Mouse (Mus musculus): Measurements from ENCODE around the gene Pla2g1b.
"Not testable (repeated sequence)": the region's sequence is repeated elsewhere in the genome, so short reads cannot be mapped to it uniquely, and the experiment has no call there.

DNA sequence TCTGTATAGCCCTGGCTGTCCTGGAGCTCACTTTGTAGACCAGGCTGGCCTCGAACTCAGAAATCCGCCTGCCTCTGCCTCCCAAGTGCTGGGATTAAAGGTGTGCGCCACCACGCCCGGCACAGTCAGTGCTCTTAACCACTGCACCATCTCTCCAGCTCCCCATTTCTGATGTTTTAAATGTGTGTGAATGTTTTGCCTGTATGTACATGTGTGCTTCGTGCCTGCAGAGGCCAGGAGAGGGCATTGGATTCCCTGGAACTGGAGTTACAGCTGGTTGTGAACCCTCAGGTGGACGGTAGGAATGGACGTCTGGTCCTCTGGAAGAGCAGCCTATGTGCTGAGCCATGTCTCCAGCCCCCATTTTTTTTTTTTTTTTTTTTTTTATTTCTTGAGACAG, 52.2 kb downstream of the Pla2g1b start:
- not testable (repeated sequence) for TF ChIP-seq SRF (IDR thresholded peaks at IDR 0.05; ENCODE audit: control insufficient read depth, insufficient read length, low read depth); E2F4 (IDR thresholded peaks at IDR 0.05; ENCODE audit: insufficient read depth); CEBPB (IDR thresholded peaks at IDR 0.05; ENCODE audit: insufficient read depth, poor library complexity, severe bottlenecking); POLR2A (IDR thresholded peaks at IDR 0.05; ENCODE audit: insufficient read length, low read depth); TCF12 (IDR thresholded peaks at IDR 0.05; ENCODE audit: insufficient read depth, poor library complexity, severe bottlenecking); REST (IDR thresholded peaks at IDR 0.05; ENCODE audit: insufficient read depth, insufficient read length); USF1 (IDR thresholded peaks at IDR 0.05; ENCODE audit: low read depth); MAX (IDR thresholded peaks at IDR 0.05; ENCODE audit: low read depth); POLR2AphosphoS2 (IDR thresholded peaks at IDR 0.05; ENCODE audit: insufficient read length, low read depth)
